Mouse (Mus musculus): ENCODE results near the gene Wipi2.

The Wipi2 gene

GRCm38 (mm10) chr5:142692971-142693737 lies 65.7 kb downstream of the Wipi2 start:
- DNase-seq (ENCODE audit: low spot score), result no peak

- DNase-seq (ENCODE audit: low spot score), result no peak
Observed at GRCm38 (mm10) chr5:142693738-142694430, 66.4 kb downstream of the Wipi2 start.

GRCm38 (mm10) chr5:142694627-142695340 lies 67.3 kb downstream of the Wipi2 start:
- peak; percentile 71 for DNase-seq (ENCODE audit: low spot score)

- no peak for DNase-seq (ENCODE audit: low spot score)
Observed at GRCm38 (mm10) chr5:142696258-142696657, 68.8 kb downstream of the Wipi2 start.

- no peak for DNase-seq (ENCODE audit: low spot score)
Observed at GRCm38 (mm10) chr5:142696865-142697264, 69.4 kb downstream of the Wipi2 start.

GRCm38 (mm10) chr5:142697742-142698141 lies 70.2 kb downstream of the Wipi2 start:
- DNase-seq (ENCODE audit: low spot score), result no peak

- peak; percentile 45 for DNase-seq (ENCODE audit: low spot score)
Observed at GRCm38 (mm10) chr5:142700842-142701589, 73.5 kb downstream of the Wipi2 start.

GRCm38 (mm10) chr5:142701651-142702510 lies 74.4 kb downstream of the Wipi2 start:
- no peak for DNase-seq (ENCODE audit: low spot score)

GRCm38 (mm10) chr5:142702511-142703138 lies 75.1 kb downstream of the Wipi2 start:
- no peak for DNase-seq (ENCODE audit: low spot score)

- DNase-seq (ENCODE audit: low spot score), result no peak
Observed at GRCm38 (mm10) chr5:142703569-142703968, 76.1 kb downstream of the Wipi2 start.

- no peak for DNase-seq (ENCODE audit: low spot score)
Observed at GRCm38 (mm10) chr5:142707709-142708108, 80.2 kb downstream of the Wipi2 start.

- DNase-seq (ENCODE audit: low spot score), result no peak
Observed at GRCm38 (mm10) chr5:142709436-142709835, 81.9 kb downstream of the Wipi2 start.

GRCm38 (mm10) chr5:142712373-142712772 lies 84.9 kb downstream of the Wipi2 start:
- DNase-seq (ENCODE audit: low spot score), result no peak

GRCm38 (mm10) chr5:142713966-142714365 lies 86.5 kb downstream of the Wipi2 start:
- DNase-seq (ENCODE audit: low spot score), result no peak

- no peak for DNase-seq (ENCODE audit: low spot score)
Observed at GRCm38 (mm10) chr5:142715059-142715458, 87.6 kb downstream of the Wipi2 start.

GRCm38 (mm10) chr5:142716056-142716455 lies 88.6 kb downstream of the Wipi2 start:
- DNase-seq (ENCODE audit: low spot score), result no peak

- peak; percentile 81 for DNase-seq (ENCODE audit: low spot score)
Observed at GRCm38 (mm10) chr5:142718037-142718436, 90.5 kb downstream of the Wipi2 start.

GRCm38 (mm10) chr5:142718486-142718885 lies 91.0 kb downstream of the Wipi2 start:
- DNase-seq (ENCODE audit: low spot score), result no peak

GRCm38 (mm10) chr5:142719897-142720296 lies 92.4 kb downstream of the Wipi2 start:
- DNase-seq (ENCODE audit: low spot score), result peak; percentile 2

Measured in urinary bladder, postnatal 14 days (tissue).